Mouse (Mus musculus) heart, embryonic 16.5 days (tissue): ENCODE results near the gene Olfr1412. TPM values are rescaled to one million over a fixed set of nuclear protein-coding genes. Genes with fewer than 3 reads are reported as not detected.

Experiments used
- polyA plus RNA-seq: library from polyadenylated mRNA; unstranded; fragments of >200 nt; fragmentation: Nextera tagmentation; extraction: Ambion mirVana; gene quantifications from 2 replicates; pipeline ENCODE4 v1.2.1, GENCODE M21; 2015

Olfr1412 gene
- polyA plus RNA-seq, 1 experiment from 2014 or later, result not detected

Other genes starting within 250 kb of the Olfr1412 start
- 654 and 684 TPM in 2 replicates for gene Ndufa10, start 111.9 kb upstream of the Olfr1412 start, polyA plus RNA-seq
- not detected in 2 replicates for gene Olfr1416, start 100.7 kb upstream of the Olfr1412 start, polyA plus RNA-seq
- gene Olfr1415, start 89.7 kb upstream of the Olfr1412 start, polyA plus RNA-seq, result not detected in 2 replicates
- not detected in 2 replicates for gene Olfr1414, start 67.1 kb upstream of the Olfr1412 start, polyA plus RNA-seq
- gene Olfr1413, start 14.5 kb upstream of the Olfr1412 start, polyA plus RNA-seq, result not detected in 2 replicates
- gene Olfr1411, start 8.6 kb downstream of the Olfr1412 start, polyA plus RNA-seq, result not detected in 2 replicates
- gene Olfr1410, start 20.0 kb downstream of the Olfr1412 start, polyA plus RNA-seq, result not detected in 2 replicates
- not detected in 2 replicates for gene Olfr12, start 32.0 kb downstream of the Olfr1412 start, polyA plus RNA-seq
- 342 and 383 TPM in 2 replicates for gene Cops9, start 56.2 kb downstream of the Olfr1412 start, polyA plus RNA-seq
- gene Otos, start 63.1 kb downstream of the Olfr1412 start, polyA plus RNA-seq, result 0.24 and 0.47 TPM in 2 replicates
- 68.0 and 70.4 TPM in 2 replicates for gene Gpc1, start 245.9 kb downstream of the Olfr1412 start, polyA plus RNA-seq